Comparison of ENCODE assay signal across 8 mouse cellular contexts in the genomic region with DNA sequence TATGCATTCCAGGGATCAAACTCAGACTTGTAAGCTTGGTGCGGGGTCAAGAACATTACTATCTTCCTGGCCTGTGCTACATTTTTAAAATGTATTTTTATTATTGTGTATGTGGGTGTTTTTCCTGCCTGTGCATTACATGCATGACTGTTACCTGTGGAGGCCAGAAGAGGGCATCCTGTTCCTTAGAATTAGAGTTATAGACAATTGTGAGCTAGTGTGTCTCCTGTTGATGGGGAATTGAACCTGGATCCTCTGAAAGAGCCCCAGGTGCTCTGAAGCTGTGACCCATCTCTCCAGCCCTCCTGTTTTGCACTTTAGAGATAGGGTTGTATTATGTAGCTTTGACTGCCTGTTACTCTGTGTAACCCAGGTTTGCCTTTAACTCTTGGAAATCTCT. TPM values are rescaled to one million over a fixed set of nuclear protein-coding genes. Genes with fewer than 3 reads are reported as not detected.
DNase-seq lines count a peak whose midpoint lies in the region; ATAC-seq and TF ChIP-seq lines count a peak whose summit lies in the region.

No protein-coding gene starts in this region.

- no peak overlapping the region for H3K4me3 ChIP-seq in limb, embryonic 14.5 days (replicated peaks; ENCODE audit: low read length)
- H3K4me3 ChIP-seq in limb, embryonic 10.5 days: no peak overlapping the region
- H3K4me3 ChIP-seq in kidney, embryonic 14.5 days (ENCODE audit: low read length): no peak overlapping the region

- WGBS in limb, embryonic 14.5 days: 95% methylated on average over 1 of the region's 1 CpGs
- 96% methylated on average over 1 of the region's 1 CpGs for WGBS in limb, embryonic 10.5 days
- 98% methylated on average over 1 of the region's 1 CpGs for WGBS in kidney, embryonic 14.5 days

- no peaks in the 10 kb centered on the region for H3K4me1 ChIP-seq in limb, embryonic 14.5 days (ENCODE audit: control insufficient read depth, insufficient read depth, low read length)
- no peaks in the 10 kb centered on the region for H3K4me1 ChIP-seq in limb, embryonic 10.5 days
- H3K4me1 ChIP-seq in kidney, embryonic 14.5 days (ENCODE audit: control insufficient read depth, insufficient read depth, low read length): peaks cover 9% of the 10 kb centered on the region; the same call in 1 of the 2 replicates

- no peak overlapping the region for H3K4me2 ChIP-seq in limb, embryonic 14.5 days (replicated peaks; ENCODE audit: low read depth, low read length, severe bottlenecking)
- H3K4me2 ChIP-seq in kidney, embryonic 14.5 days (replicated peaks; ENCODE audit: low read depth, low read length): no peak overlapping the region

- 0 out of 2 replicates have a peak, but pooled peaks have one; percentile 49 for ATAC-seq in cerebellum, adult (ENCODE audit: insufficient number of reproducible peaks, low FRiP score, low TSS enrichment)
- ATAC-seq in limb, embryonic 14.5 days (ENCODE audit: low FRiP score, low read depth): no peak
- 0 out of 2 replicates have a peak, but pooled peaks have one; percentile 40 for ATAC-seq in kidney, embryonic 14.5 days (ENCODE audit: low FRiP score, low TSS enrichment)

- no peak for DNase-seq in cerebellum, postnatal 4 days (ENCODE audit: low spot score in 2 of 2)
- peak; percentile 30 for DNase-seq in limb, embryonic 14.5 days (ENCODE audit: low spot score)
- no peak for DNase-seq in limb, embryonic 10.5 days (ENCODE audit: low spot score)
- peak; percentile 81 for DNase-seq in cerebellum, adult 9-10 months
- peak; percentile 67 for DNase-seq in naive thymus-derived CD4-positive, alpha-beta T cell, adult 2 months (ENCODE audit: low read depth)
- DNase-seq in urinary bladder, postnatal 4 days (ENCODE audit: low spot score in 2 of 2): no peak

- no peak for TF ChIP-seq POLR2A in limb, embryonic 14.5 days (IDR thresholded peaks at IDR 0.05; ENCODE audit: borderline replicate concordance, extremely low read depth, insufficient read depth, insufficient read length)

- H3K27ac ChIP-seq in limb, embryonic 14.5 days (replicated peaks; ENCODE audit: low read depth, low read length): no peak overlapping the region
- no peak overlapping the region for H3K27ac ChIP-seq in limb, embryonic 10.5 days
- H3K27ac ChIP-seq in kidney, embryonic 14.5 days (ENCODE audit: low read depth, low read length): no peak overlapping the region

- no peak overlapping the region for H3K9ac ChIP-seq in limb, embryonic 14.5 days (ENCODE audit: low read depth, low read length, severe bottlenecking)
- no peak overlapping the region for H3K9ac ChIP-seq in kidney, embryonic 14.5 days (ENCODE audit: low read depth, low read length)

- H3K36me3 ChIP-seq in limb, embryonic 14.5 days (ENCODE audit: control insufficient read depth, insufficient read depth, low read length): peaks cover 23% of the 10 kb centered on the region
- H3K36me3 ChIP-seq in limb, embryonic 10.5 days: peaks cover 49% of the 10 kb centered on the region
- H3K36me3 ChIP-seq in kidney, embryonic 14.5 days (ENCODE audit: control insufficient read depth, insufficient read depth, low read length): peaks cover 26% of the 10 kb centered on the region; the same call in 1 of the 2 replicates

- no peaks in the 10 kb centered on the region for H3K27me3 ChIP-seq in limb, embryonic 14.5 days (ENCODE audit: control insufficient read depth, insufficient read depth, low read length)
- H3K27me3 ChIP-seq in limb, embryonic 10.5 days (ENCODE audit: low read depth, poor library complexity, severe bottlenecking): no peaks in the 10 kb centered on the region
- H3K27me3 ChIP-seq in kidney, embryonic 14.5 days (ENCODE audit: control insufficient read depth, insufficient read depth, low read length): no peaks in the 10 kb centered on the region

- no peaks in the 10 kb centered on the region for H3K9me3 ChIP-seq in limb, embryonic 14.5 days (ENCODE audit: control insufficient read depth, low read length)
- H3K9me3 ChIP-seq in limb, embryonic 10.5 days (replicated peaks): no peaks in the 10 kb centered on the region
- H3K9me3 ChIP-seq in kidney, embryonic 14.5 days (ENCODE audit: control insufficient read depth, low read length): no peaks in the 10 kb centered on the region

RNA-seq across cellular contexts. Expression of a gene that starts 14.1 kb away (rescaled TPM):
- polyA plus RNA-seq in limb, embryonic 14.5 days (2012; rRNA removed): 120 TPM in 2 replicates
- polyA plus RNA-seq in limb, embryonic 14.5 days (2014; fragmentation: Nextera tagmentation; extraction: Ambion mirVana): 121 and 131 TPM in 2 replicates
- polyA plus RNA-seq in limb, embryonic 10.5 days (2016; fragmentation: Nextera tagmentation; extraction: Ambion mirVana): 125 and 156 TPM in 2 replicates
- 78.3 and 114 TPM in 2 replicates for polyA plus RNA-seq in kidney, embryonic 14.5 days (2014; fragmentation: Nextera tagmentation; extraction: Ambion mirVana)

RNA-seq across cellular contexts. Expression of a gene that starts 35.5 kb away (rescaled TPM):
- 100 and 115 TPM in 2 replicates for polyA plus RNA-seq in limb, embryonic 14.5 days (2012; rRNA removed)
- 129 and 135 TPM in 2 replicates for polyA plus RNA-seq in limb, embryonic 14.5 days (2014; fragmentation: Nextera tagmentation; extraction: Ambion mirVana)
- polyA plus RNA-seq in limb, embryonic 10.5 days (2016; fragmentation: Nextera tagmentation; extraction: Ambion mirVana): 195 and 206 TPM in 2 replicates
- polyA plus RNA-seq in kidney, embryonic 14.5 days (2014; fragmentation: Nextera tagmentation; extraction: Ambion mirVana): 95.1 and 138 TPM in 2 replicates

RNA-seq across cellular contexts. Expression of a gene that starts 44.6 kb away (rescaled TPM):
- polyA plus RNA-seq in limb, embryonic 14.5 days (2012; rRNA removed): 106 and 108 TPM in 2 replicates
- 119 and 122 TPM in 2 replicates for polyA plus RNA-seq in limb, embryonic 14.5 days (2014; fragmentation: Nextera tagmentation; extraction: Ambion mirVana)
- polyA plus RNA-seq in limb, embryonic 10.5 days (2016; fragmentation: Nextera tagmentation; extraction: Ambion mirVana): 68.0 and 88.4 TPM in 2 replicates
- 56.0 and 87.0 TPM in 2 replicates for polyA plus RNA-seq in kidney, embryonic 14.5 days (2014; fragmentation: Nextera tagmentation; extraction: Ambion mirVana)

RNA-seq across cellular contexts. Expression of a gene that starts 57.7 kb away (rescaled TPM):
- polyA plus RNA-seq in limb, embryonic 14.5 days (2012; rRNA removed): 13.3 and 17.8 TPM in 2 replicates
- polyA plus RNA-seq in limb, embryonic 14.5 days (2014; fragmentation: Nextera tagmentation; extraction: Ambion mirVana): 11.3 and 14.9 TPM in 2 replicates
- polyA plus RNA-seq in limb, embryonic 10.5 days (2016; fragmentation: Nextera tagmentation; extraction: Ambion mirVana): 1.0 and 1.6 TPM in 2 replicates
- 2.8 and 3.5 TPM in 2 replicates for polyA plus RNA-seq in kidney, embryonic 14.5 days (2014; fragmentation: Nextera tagmentation; extraction: Ambion mirVana)

Comparison
In these comparisons a context has a peak if more than half of its experiments do, and no peak if none do; other contexts are left out.
1. DNase-seq: peak in limb, embryonic 14.5 days (single experiment), cerebellum, adult 9-10 months (single experiment) and naive thymus-derived CD4-positive, alpha-beta T cell, adult 2 months (single experiment); none in cerebellum, postnatal 4 days (0 of 2), limb, embryonic 10.5 days (single experiment) and urinary bladder, postnatal 4 days (0 of 2).